Mouse (Mus musculus) bone marrow macrophage, adult 2 months (primary cell): Measurements from ENCODE around the gene Lyrm2.

Experiments used
- CTCF ChIP-seq: IDR thresholded peaks from 2 replicates; pipeline ENCODE4 v1.5.1; 2012; ENCODE audit warnings: low read depth, mild to moderate bottlenecking, low read length, moderate library complexity
- POLR2A ChIP-seq: IDR thresholded peaks from 2 replicates; pipeline ENCODE4 v1.6.1; 2012; ENCODE audit warnings: mild to moderate bottlenecking, low read depth, low read length, borderline replicate concordance

DNA sequence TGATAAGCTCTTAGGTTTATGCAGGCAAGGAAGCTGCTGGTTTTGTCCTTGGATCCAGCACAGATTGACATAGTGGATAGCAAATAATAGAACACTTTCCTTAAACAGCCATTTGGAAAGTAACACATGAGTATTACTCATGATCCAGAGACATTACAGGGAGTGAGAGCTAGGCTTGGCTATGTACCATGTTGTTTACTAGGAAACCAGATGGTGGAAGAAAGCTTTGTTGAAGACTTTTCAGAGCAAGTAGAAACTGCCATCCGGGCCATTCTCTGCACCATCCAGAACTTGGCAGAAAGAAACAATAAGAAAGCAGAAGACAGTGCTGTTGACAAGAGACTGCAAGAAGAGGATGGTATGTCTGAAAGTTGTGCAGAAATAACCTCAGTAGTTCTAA, 49.3 kb upstream of the Lyrm2 start:
- TF ChIP-seq CTCF = no peak
- TF ChIP-seq POLR2A = no peak
